Mouse (Mus musculus) lung, postnatal 0 days (tissue): ENCODE data around the gene R3hdml. TPM values are rescaled to one million over a fixed set of nuclear protein-coding genes. Genes with fewer than 3 reads are reported as not detected.

Experiments
- ATAC-seq: fragments of 200-750 bp; cut with Nextera tagmentation; 2 replicates; pipeline ENCODE4 v1.8.0; 2017; ENCODE audit warnings: moderate library complexity
- DNase-seq: peaks from one replicate; pipeline ENCODE4 v3.0.0-alpha.2; 2016; ENCODE audit warnings: low spot score
- H3K27ac ChIP-seq: fragments of 300-500 bp; sonication (generic); 2 replicates; pipeline ENCODE4 v1.5.1; 2014; ENCODE audit warnings: antibody characterized with exemption, mild to moderate bottlenecking, low read length, mixed read lengths
- H3K27me3 ChIP-seq: fragments of 300-500 bp; sonication (generic); replicated peaks from 2 replicates; pipeline ENCODE4 v1.6.1; 2014; ENCODE audit warnings: low read length, mixed read lengths; ENCODE audit not compliant: insufficient read depth
- H3K36me3 ChIP-seq: fragments of 300-500 bp; sonication (generic); 2 replicates; pipeline ENCODE4 v1.6.1; 2014; ENCODE audit warnings: low read length, mixed read lengths; ENCODE audit not compliant: insufficient read depth
- H3K4me1 ChIP-seq: fragments of 300-500 bp; sonication (generic); 2 replicates; pipeline ENCODE4 v1.6.1; 2014; ENCODE audit warnings: antibody characterized with exemption, low read depth, low read length, mixed read lengths; ENCODE audit not compliant: insufficient read depth
- H3K4me2 ChIP-seq: fragments of 300-500 bp; sonication (generic); replicated peaks from 2 replicates; pipeline ENCODE4 v1.6.1; 2014; ENCODE audit warnings: low read depth, mild to moderate bottlenecking, low read length, moderate library complexity, mixed read lengths
- H3K4me3 ChIP-seq: fragments of 300-500 bp; sonication (generic); 2 replicates; pipeline ENCODE4 v1.5.1; 2014; ENCODE audit warnings: low read depth, low read length
- H3K9ac ChIP-seq: fragments of 300-500 bp; sonication (generic); replicated peaks from 2 replicates; pipeline ENCODE4 v1.6.1; 2014; ENCODE audit warnings: low read depth, mild to moderate bottlenecking
- H3K9me3 ChIP-seq: fragments of 300-500 bp; sonication (generic); 2 replicates; pipeline ENCODE4 v1.6.1; 2016; ENCODE audit warnings: low read length, mixed read lengths
- CTCF ChIP-seq: IDR thresholded peaks from 2 replicates; pipeline ENCODE4 v1.5.1; 2016; ENCODE audit warnings: antibody characterized with exemption, mild to moderate bottlenecking
- EP300 ChIP-seq: IDR thresholded peaks from 2 replicates; pipeline ENCODE4 v1.6.1; 2016; ENCODE audit warnings: antibody characterized with exemption, mild to moderate bottlenecking, control low read depth
- WGBS: fragments of 180-500 bp; shearing (Covaris S2); extraction: QIAGEN DNeasy Blood & Tissue Kit; methylation state at CpG from one replicate; pipeline ENCODE4 v1.1.7; 2014; 5-methylcytosine and 5-hydroxymethylcytosine counted together
- polyA plus RNA-seq: library from polyadenylated mRNA; unstranded; fragments of >200 nt; fragmentation: Nextera tagmentation; extraction: Ambion mirVana; gene quantifications from 2 replicates; pipeline ENCODE4 v1.2.1, GENCODE M21; 2015

Gene R3hdml
- polyA plus RNA-seq, 1 experiment from 2014 or later = 0.18 TPM

DNA sequence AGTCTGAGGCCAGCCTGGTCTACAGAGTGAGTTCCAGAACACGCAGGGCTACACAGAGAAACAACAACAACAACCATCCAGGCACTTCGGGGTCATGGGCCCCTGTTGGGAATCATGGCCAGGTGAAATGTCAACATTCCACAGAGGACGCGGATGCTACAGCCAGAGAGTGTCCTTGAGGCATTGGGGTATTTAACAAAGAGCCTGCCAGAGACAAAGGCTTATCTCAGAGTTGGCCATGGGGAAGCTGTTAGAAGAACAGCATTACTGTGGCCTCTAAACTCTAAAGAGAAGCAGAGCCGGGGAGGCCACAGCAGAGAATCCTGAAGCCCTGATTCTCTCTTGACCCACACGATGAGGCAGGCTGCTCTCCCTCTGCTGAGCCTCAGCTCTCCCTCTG lies 23.3 kb upstream of the R3hdml start:
- TF ChIP-seq CTCF (no peak), EP300 (no peak)
- Histone ChIP-seq H3K4me1 (0 out of 2 replicates have a peak, but pooled peaks cover 3% of the 10 kb centered on the region), H3K4me2 (no peak overlapping the region), H3K27me3 (no peaks in the 10 kb centered on the region), H3K4me3 (no peak overlapping the region), H3K27ac (no peak overlapping the region), H3K9ac (no peak overlapping the region), H3K9me3 (no peaks in the 10 kb centered on the region), H3K36me3 (peaks cover 10% of the 10 kb centered on the region; the same call in 1 of the 2 replicates)
- WGBS = 87% methylated on average over 6 of the region's 6 CpGs
- ATAC-seq (no peak), DNase-seq (no peak)

DNA sequence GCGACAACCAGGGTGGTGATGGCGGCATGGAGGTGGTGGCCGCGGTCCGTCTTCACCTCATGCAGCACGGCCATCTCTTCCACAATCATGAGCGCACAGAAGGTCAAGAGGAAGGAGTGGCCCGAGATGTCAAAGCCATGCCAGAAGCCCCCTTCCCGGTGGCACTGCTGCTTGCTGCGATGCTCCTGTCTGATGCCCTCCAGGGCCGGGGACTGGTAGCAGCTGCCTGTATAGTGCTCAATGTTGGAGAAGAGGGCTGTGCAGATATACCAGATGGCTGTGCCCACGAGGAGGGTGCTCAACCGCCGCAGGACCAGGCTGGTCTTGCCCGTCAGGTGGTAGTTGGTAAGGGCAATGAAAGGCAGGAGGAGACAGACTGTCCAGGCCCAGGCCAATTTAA lies 22.4 kb upstream of the R3hdml start:
- Histone ChIP-seq H3K27ac (no peak overlapping the region), H3K9me3 (no peaks in the 10 kb centered on the region), H3K4me3 (no peak overlapping the region), H3K9ac (no peak overlapping the region), H3K27me3 (no peaks in the 10 kb centered on the region), H3K36me3 (peaks cover 10% of the 10 kb centered on the region; the same call in 1 of the 2 replicates), H3K4me1 (0 out of 2 replicates have a peak, but pooled peaks cover 3% of the 10 kb centered on the region), H3K4me2 (no peak overlapping the region)
- DNase-seq = no peak
- no peak for TF ChIP-seq CTCF
- TF ChIP-seq EP300 = no peak
- WGBS = 94% methylated on average over 14 of the region's 15 CpGs
- no peak for ATAC-seq

DNA sequence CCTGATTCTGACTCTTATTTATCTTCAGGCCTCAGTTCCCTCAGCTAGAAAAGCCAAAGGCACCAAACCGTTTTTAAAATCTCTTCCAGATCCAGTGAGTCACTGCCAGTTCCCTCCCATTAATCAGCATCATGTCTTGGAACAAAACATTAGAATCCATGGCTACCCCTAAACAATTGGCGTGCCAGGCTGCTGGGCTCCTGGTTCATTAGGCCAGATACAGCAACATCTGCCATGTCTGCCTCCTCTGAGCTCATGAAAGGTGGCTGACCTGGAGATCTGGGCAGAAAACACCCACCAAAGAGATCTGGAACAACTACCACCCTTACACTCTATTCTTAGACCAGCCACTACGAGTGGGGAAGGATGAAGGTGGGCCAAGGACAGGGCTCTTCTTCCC lies 21.0 kb upstream of the R3hdml start:
- DNase-seq (peak; percentile 30), ATAC-seq (no peak)
- WGBS = 69% methylated on average over 3 of the region's 3 CpGs
- no peak for TF ChIP-seq CTCF
- no peak; the same call in 1 of the 2 replicates for TF ChIP-seq EP300
- Histone ChIP-seq H3K9me3 (no peaks in the 10 kb centered on the region), H3K36me3 (peaks cover 6% of the 10 kb centered on the region; the same call in 1 of the 2 replicates), H3K4me3 (no peak overlapping the region; the same call in 1 of the 2 replicates), H3K4me1 (0 out of 2 replicates have a peak, but pooled peaks cover 3% of the 10 kb centered on the region), H3K9ac (peak overlapping the region; percentile 74; the same call in 1 of the 2 replicates), H3K4me2 (peak overlapping the region; percentile 75), H3K27me3 (no peaks in the 10 kb centered on the region), H3K27ac (peak overlapping the region; percentile 16; the same call in 1 of the 2 replicates)

DNA sequence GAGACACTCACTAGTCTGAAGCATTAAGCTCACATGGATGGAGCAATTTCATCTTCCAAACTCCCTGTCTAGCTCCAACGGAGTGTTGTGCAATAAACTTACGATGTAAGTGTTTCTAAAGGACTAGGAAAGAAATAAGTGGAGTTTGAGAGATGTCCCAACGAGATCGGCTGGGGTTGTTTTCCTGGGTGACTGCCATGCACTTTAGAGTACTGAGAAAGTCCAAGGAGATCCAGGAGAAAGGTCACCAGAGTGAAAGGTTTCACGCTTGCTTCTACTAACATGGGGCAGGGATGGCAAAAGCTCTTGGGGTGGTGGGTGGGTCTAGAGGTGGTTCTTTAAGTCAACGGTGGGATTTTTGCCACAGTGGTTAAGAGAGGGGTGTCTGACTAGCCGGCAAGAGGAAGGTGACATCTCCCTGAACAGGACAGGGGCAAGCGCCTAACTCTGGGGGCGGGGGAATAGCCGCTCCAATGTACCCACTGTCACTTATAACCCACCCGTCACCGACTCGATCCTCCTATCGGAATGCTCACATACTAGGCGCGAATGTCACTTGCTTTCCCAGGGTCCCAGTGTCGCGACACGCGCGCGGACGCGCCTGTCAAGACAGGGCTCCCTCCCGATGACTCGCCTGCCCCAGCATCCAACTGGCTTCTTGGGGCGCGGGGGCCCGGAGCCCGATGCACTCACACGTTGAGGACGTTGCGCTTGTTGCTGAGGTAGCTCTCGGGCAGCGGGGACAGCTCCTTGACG lies 20.2 kb upstream of the R3hdml start:
- H3K9me3 ChIP-seq = no peaks in the 10 kb centered on the region
- H3K4me2 ChIP-seq = peak overlapping the region; percentile 75
- H3K4me3 ChIP-seq = peak overlapping the region; percentile 57
- DNase-seq (peak; percentile 94), ATAC-seq (peak; percentile 62)
- peak overlapping the region; percentile 74 for H3K9ac ChIP-seq
- 0 out of 2 replicates have a peak, but pooled peaks cover 3% of the 10 kb centered on the region for H3K4me1 ChIP-seq
- H3K27me3 ChIP-seq = no peaks in the 10 kb centered on the region
- peak; percentile 80 for TF ChIP-seq EP300
- TF ChIP-seq CTCF = no peak
- H3K36me3 ChIP-seq = peaks cover 6% of the 10 kb centered on the region; the same call in 1 of the 2 replicates
- H3K27ac ChIP-seq = peak overlapping the region; percentile 87
- WGBS = 2% methylated on average over 36 of the region's 36 CpGs

DNA sequence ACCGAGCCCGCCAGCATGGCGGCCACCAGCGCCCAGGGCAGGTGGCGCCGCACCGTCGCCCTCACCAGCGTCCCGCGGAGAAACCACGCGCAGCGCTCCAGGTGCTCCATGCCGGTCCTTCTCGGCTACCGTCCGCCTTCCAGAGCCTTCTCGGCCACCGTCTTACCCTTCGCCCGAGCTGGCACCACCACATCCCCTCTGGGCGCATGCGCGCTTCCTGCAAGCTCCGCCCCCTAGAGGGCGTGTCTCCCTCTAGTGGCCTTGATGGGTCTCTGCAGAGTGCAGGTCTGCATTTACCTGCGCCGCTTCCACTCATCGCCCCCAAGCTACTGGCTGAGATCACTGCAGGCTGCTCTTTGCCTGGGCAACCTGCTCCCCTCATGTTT lies 19.7 kb upstream of the R3hdml start, which contains the start of gene Fitm2:
Gene Fitm2, minus strand, starts transcription at position 164 of the 386 bp plus-strand sequence.
- Histone ChIP-seq H3K4me2 (peak within 1 kb of the TSS; percentile 75), H3K9ac (peak within 1 kb of the TSS; percentile 74), H3K36me3 (peaks cover 6% of the 10 kb centered on the region; the same call in 1 of the 2 replicates), H3K9me3 (no peaks in the 10 kb centered on the region), H3K27me3 (no peaks in the 10 kb centered on the region), H3K27ac (peak within 1 kb of the TSS; percentile 87), H3K4me1 (peaks cover 3% of the 10 kb centered on the region; the same call in 1 of the 2 replicates), H3K4me3 (peak within 1 kb of the TSS; percentile 57)
- ATAC-seq (peak; percentile 94), DNase-seq (peak; percentile 96)
- WGBS = 2% methylated on average over 23 of the region's 30 CpGs
- TF ChIP-seq CTCF (peak; percentile 100), EP300 (no peak)

DNA sequence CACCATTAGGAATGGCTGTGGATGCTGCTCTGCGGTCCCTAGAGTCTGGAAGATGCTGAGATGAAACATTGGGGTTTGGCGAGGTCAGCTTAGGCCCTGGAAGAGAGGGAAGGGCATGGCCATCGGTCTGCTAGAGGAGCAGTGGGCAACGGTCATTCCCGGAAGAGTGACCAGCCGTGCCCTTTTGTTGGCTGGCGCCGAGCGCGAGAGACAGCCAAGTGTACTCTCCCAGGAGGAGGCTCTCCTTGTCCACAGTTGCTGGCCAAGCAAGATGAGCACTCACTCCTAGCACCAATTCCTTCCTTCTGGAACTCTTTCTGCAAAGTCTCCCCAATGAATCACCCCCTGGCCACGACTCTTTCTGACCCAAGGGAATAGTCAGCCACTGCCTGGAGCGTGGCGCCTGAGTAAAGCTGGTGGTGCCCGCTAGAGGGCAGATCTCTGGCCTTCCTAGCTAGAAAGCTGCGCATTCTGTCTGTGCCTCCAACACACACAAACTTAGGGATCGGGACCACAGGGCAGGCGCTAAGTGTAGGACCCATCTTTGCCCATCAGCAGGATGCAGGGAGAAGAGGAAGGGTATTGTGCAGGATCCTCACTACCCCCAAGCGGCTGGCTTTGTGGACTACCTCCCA lies 11.8 kb upstream of the R3hdml start:
- 55% methylated on average over 18 of the region's 18 CpGs for WGBS
- Histone ChIP-seq H3K4me3 (no peak overlapping the region), H3K4me2 (no peak overlapping the region), H3K9ac (no peak overlapping the region), H3K27me3 (no peaks in the 10 kb centered on the region; the same call in 1 of the 2 replicates), H3K27ac (no peak overlapping the region), H3K36me3 (no peaks in the 10 kb centered on the region), H3K9me3 (no peaks in the 10 kb centered on the region), H3K4me1 (no peaks in the 10 kb centered on the region; the same call in 1 of the 2 replicates)
- TF ChIP-seq CTCF (peak; percentile 59), EP300 (no peak)
- ATAC-seq (no peak), DNase-seq (peak; percentile 27)
